12 mouse cellular contexts compared by ENCODE assay signal in the genomic region with DNA sequence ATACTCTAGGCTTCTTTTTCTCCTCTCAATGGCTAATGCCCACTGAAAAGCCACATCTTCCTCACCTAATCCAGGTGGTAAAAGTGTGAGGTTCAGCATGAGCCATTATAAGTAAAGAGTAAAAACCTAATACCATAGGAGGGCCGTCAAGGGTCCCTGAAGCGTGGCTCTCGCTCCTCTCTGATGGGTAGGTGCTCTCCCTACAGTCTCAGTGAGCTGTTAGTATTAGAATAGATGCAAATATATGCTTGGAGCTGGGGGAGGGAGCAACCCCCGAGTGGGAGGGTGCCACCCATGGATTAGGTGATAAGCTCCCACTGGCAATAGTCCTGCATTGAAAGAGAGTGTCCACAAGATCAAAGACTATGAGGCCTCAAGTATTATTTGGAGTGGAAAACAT.
DNase-seq lines count a peak whose midpoint lies in the region; ATAC-seq and TF ChIP-seq lines count a peak whose summit lies in the region.
"Had no signal": no experiment of that assay in that cellular context is flagged by ENCODE, and none has a peak within 500 bp of the region (broad histone marks: within the 10 kb centered on the region; RNA-seq: fewer than 3 reads in every experiment).

No protein-coding gene starts in this region.

- H3K79me2 ChIP-seq in CH12.LX (replicated peaks; ENCODE audit: control insufficient read depth, extremely low read depth, insufficient read depth, poor library complexity, severe bottlenecking) = peaks cover 97% of the 10 kb centered on the region

- in situ Hi-C loops in CH12.LX (cut with MboI; ENCODE audit: low pct_ligation_motif_present, low pct_unique_long_range_greater_than_20kb, low sequenced_read_pairs) = no loop called here

- no peak overlapping the region for H3K4me2 ChIP-seq in forebrain, embryonic 11.5 days (ENCODE audit: low read depth, low read length, severe bottlenecking)
- H3K4me2 ChIP-seq in lung, embryonic 16.5 days (ENCODE audit: low read depth, low read length) = no peak overlapping the region
- H3K4me2 ChIP-seq in CH12.LX (ENCODE audit: insufficient read depth, low read depth, poor library complexity, severe bottlenecking) = peak overlapping the region; percentile 82
- no peak overlapping the region for H3K4me2 ChIP-seq in hindbrain, embryonic 14.5 days (replicated peaks)

- no peak for TF ChIP-seq RAD21 in CH12.LX (IDR thresholded peaks at IDR 0.05; ENCODE audit: low read depth, low read length)

- TF ChIP-seq POLR2A in CH12.LX (IDR thresholded peaks at IDR 0.05; ENCODE audit: low read depth, low read length) = 0 out of 2 replicates have a peak, but pooled peaks have one; percentile 19

- DNase-seq in forebrain, embryonic 10.5 days (ENCODE audit: extremely low spot score, low spot score) = no peak
- no peak for DNase-seq in forebrain, embryonic 11.5 days (ENCODE audit: low spot score)
- DNase-seq in lung, postnatal 4 days = no peak
- peak; percentile 83 for DNase-seq in CH12.LX (ENCODE audit: extremely low read depth)
- no peak for DNase-seq in hindbrain, embryonic 14.5 days (ENCODE audit: low spot score)
- DNase-seq in layer of hippocampus, postnatal 10 days (ENCODE audit: low spot score in 2 of 2) = no peak
- DNase-seq in right cerebral cortex, adult 2 months (ENCODE audit: low spot score in 2 of 2) = no peak
- DNase-seq: adrenal gland, adult 8-10 months; cerebellum, adult 8-10 months; lung, adult 2 months had no signal

- peak; percentile 61 for TF ChIP-seq EP300 in CH12.LX (IDR thresholded peaks at IDR 0.05; ENCODE audit: low read length)

- peaks cover 49% of the 10 kb centered on the region for H3K4me1 ChIP-seq in forebrain, embryonic 10.5 days
- H3K4me1 ChIP-seq in forebrain, embryonic 11.5 days (replicated peaks; ENCODE audit: control insufficient read depth, insufficient read depth, low read length) = peaks cover 11% of the 10 kb centered on the region
- peaks cover 36% of the 10 kb centered on the region for H3K4me1 ChIP-seq in lung, embryonic 16.5 days (replicated peaks; ENCODE audit: control insufficient read depth, insufficient read depth, low read length)
- peaks cover 31 to 99% of the 10 kb centered on the region in 2 experiments for H3K4me1 ChIP-seq in CH12.LX (ENCODE audit: control insufficient read depth in 1 of 2, insufficient read depth in 2 of 2)
- H3K4me1 ChIP-seq in hindbrain, embryonic 14.5 days (replicated peaks; ENCODE audit: control insufficient read depth, insufficient read depth, low read length) = peaks cover 22% of the 10 kb centered on the region

- H3K9me3 ChIP-seq in forebrain, embryonic 10.5 days = no peaks in the 10 kb centered on the region
- no peaks in the 10 kb centered on the region for H3K9me3 ChIP-seq in forebrain, embryonic 11.5 days (ENCODE audit: control insufficient read depth, low read length)
- no peaks in the 10 kb centered on the region for H3K9me3 ChIP-seq in lung, embryonic 16.5 days (ENCODE audit: control insufficient read depth, low read length)
- H3K9me3 ChIP-seq in CH12.LX (replicated peaks; ENCODE audit: low read length) = no peaks in the 10 kb centered on the region
- no peaks in the 10 kb centered on the region for H3K9me3 ChIP-seq in hindbrain, embryonic 14.5 days (ENCODE audit: control insufficient read depth, low read length)
- H3K9me3 ChIP-seq: megakaryocyte, embryonic 14.5 days had no signal

- no peaks in the 10 kb centered on the region for H3K27me3 ChIP-seq in forebrain, embryonic 10.5 days (ENCODE audit: poor library complexity, severe bottlenecking)
- H3K27me3 ChIP-seq in forebrain, embryonic 11.5 days (ENCODE audit: control insufficient read depth, insufficient read depth, low read length) = no peaks in the 10 kb centered on the region
- no peaks in the 10 kb centered on the region for H3K27me3 ChIP-seq in lung, embryonic 16.5 days (ENCODE audit: control insufficient read depth, insufficient read depth, low read depth, low read length)
- H3K27me3 ChIP-seq in CH12.LX (replicated peaks) = no peaks in the 10 kb centered on the region
- no peaks in the 10 kb centered on the region for H3K27me3 ChIP-seq in hindbrain, embryonic 14.5 days (ENCODE audit: control insufficient read depth, insufficient read depth, low read length)
- H3K27me3 ChIP-seq: megakaryocyte, embryonic 14.5 days had no signal

- H3K27ac ChIP-seq in forebrain, embryonic 10.5 days = peak overlapping the region; percentile 71; the same call in 1 of the 2 replicates
- H3K27ac ChIP-seq in forebrain, embryonic 11.5 days (ENCODE audit: low read depth, low read length) = no peak overlapping the region
- peak overlapping the region; percentile 27; the same call in 1 of the 2 replicates for H3K27ac ChIP-seq in lung, embryonic 16.5 days (ENCODE audit: low read length)
- H3K27ac ChIP-seq in CH12.LX (ENCODE audit: insufficient read depth, low read depth) = peak overlapping the region; percentile 51; the same call in 1 of the 2 replicates
- H3K27ac ChIP-seq in hindbrain, embryonic 14.5 days = peak overlapping the region; percentile 20; the same call in 1 of the 2 replicates

- TF ChIP-seq CTCF in CH12.LX (conservative IDR thresholded peaks at IDR 0.05 in 1 of 2, IDR thresholded peaks at IDR 0.05 in 1 of 2; ENCODE audit: low read depth in 2 of 2, low read length in 2 of 2) = no peak

- H3K36me3 ChIP-seq in forebrain, embryonic 10.5 days (replicated peaks) = peaks cover 8% of the 10 kb centered on the region; the same call in 1 of the 2 replicates
- no peaks in the 10 kb centered on the region for H3K36me3 ChIP-seq in forebrain, embryonic 11.5 days (ENCODE audit: control insufficient read depth, insufficient read depth, low read length)
- no peaks in the 10 kb centered on the region for H3K36me3 ChIP-seq in lung, embryonic 16.5 days (ENCODE audit: control insufficient read depth, insufficient read depth, low read length)
- peaks cover 40 to 55% of the 10 kb centered on the region in 2 experiments for H3K36me3 ChIP-seq in CH12.LX (replicated peaks in 1 of 2; ENCODE audit: control insufficient read depth in 1 of 2, insufficient read depth in 1 of 2, low read length in 1 of 2)
- no peaks in the 10 kb centered on the region for H3K36me3 ChIP-seq in hindbrain, embryonic 14.5 days (replicated peaks; ENCODE audit: control insufficient read depth, insufficient read depth)

- ATAC-seq in forebrain, embryonic 11.5 days (replicated peaks; ENCODE audit: low FRiP score) = no peak
- ATAC-seq in lung, embryonic 16.5 days (ENCODE audit: low read depth) = no peak
- no peak for ATAC-seq in hindbrain, embryonic 14.5 days (ENCODE audit: low FRiP score)

- dilution Hi-C loops in CH12.LX (cut with MboI; ENCODE audit: extremely low pct_ligation_motif_present, extremely low pct_unique_long_range_greater_than_20kb, low sequenced_read_pairs) = no loop called here

- no peak overlapping the region for H3K9ac ChIP-seq in forebrain, embryonic 11.5 days (ENCODE audit: low read length)
- no peak overlapping the region for H3K9ac ChIP-seq in lung, embryonic 16.5 days (ENCODE audit: low read length)
- H3K9ac ChIP-seq in CH12.LX (ENCODE audit: insufficient read depth, low read depth) = no peak overlapping the region
- H3K9ac ChIP-seq in hindbrain, embryonic 14.5 days = no peak overlapping the region

- WGBS in forebrain, embryonic 10.5 days = 84% methylated on average over 4 of the region's 4 CpGs
- WGBS in forebrain, embryonic 11.5 days = 79% methylated on average over 4 of the region's 4 CpGs
- 80% methylated on average over 4 of the region's 4 CpGs for WGBS in lung, embryonic 16.5 days
- 72% methylated on average over 4 of the region's 4 CpGs for WGBS in hindbrain, embryonic 14.5 days

- H3K4me3 ChIP-seq in forebrain, embryonic 10.5 days = no peak overlapping the region
- H3K4me3 ChIP-seq in forebrain, embryonic 11.5 days (ENCODE audit: low read depth, low read length) = no peak overlapping the region
- no peak overlapping the region for H3K4me3 ChIP-seq in lung, embryonic 16.5 days (ENCODE audit: low read length)
- H3K4me3 ChIP-seq in CH12.LX (replicated peaks in 1 of 3; ENCODE audit: low read depth in 2 of 3, low read length in 2 of 3, poor library complexity in 1 of 3) = no peak overlapping the region
- no peak overlapping the region for H3K4me3 ChIP-seq in hindbrain, embryonic 14.5 days (replicated peaks; ENCODE audit: low read length)
- H3K4me3 ChIP-seq: megakaryocyte, embryonic 14.5 days had no signal

TF ChIP-seq in CH12.LX, 34 proteins besides CTCF, POLR2A, EP300 and RAD21 (continues in another document):
- TF ChIP-seq PAX5 (IDR thresholded peaks at IDR 0.05; ENCODE audit: low read length) (no peak), MYC (IDR thresholded peaks at IDR 0.05; ENCODE audit: low read depth, low read length) (peak; percentile 78), UBTF (IDR thresholded peaks at IDR 0.05; ENCODE audit: low read depth, low read length) (no peak), ELF1 (IDR thresholded peaks at IDR 0.05; ENCODE audit: low read depth, low read length) (no peak), RCOR1 (conservative IDR thresholded peaks at IDR 0.05; ENCODE audit: low read depth, low read length) (0 out of 2 replicates have a peak, but pooled peaks have one; percentile 66), ZNF384 (IDR thresholded peaks at IDR 0.05; ENCODE audit: low read depth, low read length) (no peak), USF1 (IDR thresholded peaks at IDR 0.05; ENCODE audit: low read depth, low read length) (no peak), GABPA (IDR thresholded peaks at IDR 0.05; ENCODE audit: insufficient replicate concordance, low read depth, low read length) (no peak), BHLHE40 (IDR thresholded peaks at IDR 0.05; ENCODE audit: low read depth, low read length) (no peak; the same call in none of the 2 replicates), HCFC1 (IDR thresholded peaks at IDR 0.05; ENCODE audit: low read depth, low read length) (no peak), ZKSCAN1 (IDR thresholded peaks at IDR 0.05; ENCODE audit: borderline replicate concordance, low read depth, low read length) (no peak), MXI1 (IDR thresholded peaks at IDR 0.05; ENCODE audit: low read depth, low read length) (0 out of 2 replicates have a peak, but pooled peaks have one; percentile 35), JUN (IDR thresholded peaks at IDR 0.05; ENCODE audit: insufficient read depth, low read depth, low read length) (no peak), IRF4 (IDR thresholded peaks at IDR 0.05; ENCODE audit: low read depth, low read length) (0 out of 2 replicates have a peak, but pooled peaks have one; percentile 42), POLR2AphosphoS2 (IDR thresholded peaks at IDR 0.05; ENCODE audit: low read depth, low read length) (0 out of 2 replicates have a peak, but pooled peaks have one; percentile 34), ZC3H11A (IDR thresholded peaks at IDR 0.05; ENCODE audit: low read depth, low read length) (no peak), CHD1 (IDR thresholded peaks at IDR 0.05; ENCODE audit: low read depth, low read length) (no peak), CHD2 (IDR thresholded peaks at IDR 0.05; ENCODE audit: low read length) (peak; percentile 51), MAZ (IDR thresholded peaks at IDR 0.05; ENCODE audit: low read depth, low read length) (peak; percentile 75), JUND (conservative IDR thresholded peaks at IDR 0.05; ENCODE audit: low read depth, low read length) (no peak)
